Mouse (Mus musculus): Measurements from ENCODE around the gene Tspo2. TPM values are rescaled to one million over a fixed set of nuclear protein-coding genes. Genes with fewer than 3 reads are reported as not detected.

Tspo2 gene
- not detected for polyA plus RNA-seq (2014; fragmentation: Illumina TruSeq; extraction: RNeasy Lipid Tissue Mini Kit (QIAGEN cat#74804))

GRCm38 (mm10) chr17:48451353-48451675 is at the start of gene Tspo2:
TSS of gene Tspo2 (minus strand) at chr17:48451522.

GRCm38 (mm10) chr17:48454688-48455087 is 3.4 kb upstream of the Tspo2 start, which contains the start of gene Unc5cl:
TSS of gene Unc5cl (plus strand) at chr17:48454901.

GRCm38 (mm10) chr17:48432158-48432980 is 19.0 kb downstream of the Tspo2 start, which contains the start of gene Apobec2:
TSS of gene Apobec2 (minus strand) at chr17:48432930.

GRCm38 (mm10) chr17:48409380-48410298 is 41.7 kb downstream of the Tspo2 start, which contains the start of the genes Nfya and Oard1:
TSS of gene Nfya (minus strand) at chr17:48409906.
TSS of gene Oard1 (plus strand) at chr17:48410014.

Other genes with a start within 250 kb of the Tspo2 start
- gene Trem1, start 218.8 kb downstream of the Tspo2 start, polyA plus RNA-seq (2014; fragmentation: Illumina TruSeq; extraction: RNeasy Lipid Tissue Mini Kit (QIAGEN cat#74804)) = not detected
- gene Trem3, start 203.7 kb downstream of the Tspo2 start, polyA plus RNA-seq (2014; fragmentation: Illumina TruSeq; extraction: RNeasy Lipid Tissue Mini Kit (QIAGEN cat#74804)) = not detected
- not detected for gene Treml4, start 187.2 kb downstream of the Tspo2 start, polyA plus RNA-seq (2014; fragmentation: Illumina TruSeq; extraction: RNeasy Lipid Tissue Mini Kit (QIAGEN cat#74804))
- not detected for gene Treml2, start 152.0 kb downstream of the Tspo2 start, polyA plus RNA-seq (2014; fragmentation: Illumina TruSeq; extraction: RNeasy Lipid Tissue Mini Kit (QIAGEN cat#74804))
- 0.86 TPM for gene B430306N03Rik, start 135.4 kb downstream of the Tspo2 start, polyA plus RNA-seq (2014; fragmentation: Illumina TruSeq; extraction: RNeasy Lipid Tissue Mini Kit (QIAGEN cat#74804))
- 0.26 TPM for gene Trem2, start 105.1 kb downstream of the Tspo2 start, polyA plus RNA-seq (2014; fragmentation: Illumina TruSeq; extraction: RNeasy Lipid Tissue Mini Kit (QIAGEN cat#74804))
- not detected for gene Treml1, start 91.6 kb downstream of the Tspo2 start, polyA plus RNA-seq (2014; fragmentation: Illumina TruSeq; extraction: RNeasy Lipid Tissue Mini Kit (QIAGEN cat#74804))
- gene Nfya, start 41.6 kb downstream of the Tspo2 start, polyA plus RNA-seq (2014; fragmentation: Illumina TruSeq; extraction: RNeasy Lipid Tissue Mini Kit (QIAGEN cat#74804)) = 41.9 TPM
- gene Oard1, start 41.5 kb downstream of the Tspo2 start, polyA plus RNA-seq (2014; fragmentation: Illumina TruSeq; extraction: RNeasy Lipid Tissue Mini Kit (QIAGEN cat#74804)) = 40.5 TPM
- gene Apobec2, start 18.6 kb downstream of the Tspo2 start, polyA plus RNA-seq (2014; fragmentation: Illumina TruSeq; extraction: RNeasy Lipid Tissue Mini Kit (QIAGEN cat#74804)) = not detected
- gene Unc5cl, start 3.4 kb upstream of the Tspo2 start, polyA plus RNA-seq (2014; fragmentation: Illumina TruSeq; extraction: RNeasy Lipid Tissue Mini Kit (QIAGEN cat#74804)) = 0.26 TPM

Measured in ovary, adult 10 weeks (tissue).